Mouse (Mus musculus) C3H10T1/2 (cell line): Measurements from ENCODE around the gene Olfr1120. TPM values are rescaled to one million over a fixed set of nuclear protein-coding genes. Genes with fewer than 3 reads are reported as not detected.

ENCODE experiments used
- polyA plus RNA-seq, 2 experiments: library from polyadenylated mRNA; unstranded; fragments of >200 nt; fragmentation: generic; extraction: Trizol; gene quantifications; one replicate each; pipeline ENCODE4 v1.2.1; 2012; ENCODE audit warnings: missing spikeins in 2 of 2

The Olfr1120 gene
- not detected for polyA plus RNA-seq

GRCm38 (mm10) chr2:87354515-87354914 lies at the start of gene Olfr1120:
TSS of gene Olfr1120 (plus strand) at chr2:87354815.

DNA sequence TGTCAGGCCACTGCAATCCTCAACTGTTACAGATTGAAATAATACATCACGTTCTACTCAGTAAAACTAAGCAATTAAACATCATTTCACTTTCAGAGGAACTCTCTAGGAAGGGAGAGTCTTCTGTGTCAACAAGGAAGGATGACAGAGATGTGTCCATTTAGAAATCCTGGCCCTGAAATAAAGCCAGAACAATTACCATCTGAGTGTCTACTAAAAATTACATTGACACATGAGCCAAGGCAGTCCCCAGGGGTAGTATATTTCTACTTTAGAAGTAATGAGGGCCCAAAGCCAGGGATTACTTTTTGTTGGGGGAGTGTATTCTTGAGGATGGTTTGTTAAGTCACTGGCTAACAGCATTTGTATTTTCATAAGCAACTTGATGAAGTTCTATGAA lies 47.3 kb upstream of the Olfr1120 start, which contains the start of gene Olfr1118:
Gene Olfr1118, plus strand, starts transcription at position 301 of the 400 bp plus-strand sequence.

GRCm38 (mm10) chr2:87369595-87369994 lies 15.0 kb downstream of the Olfr1120 start, which contains the start of gene Olfr1121:
TSS of gene Olfr1121 (plus strand) at chr2:87369895.

GRCm38 (mm10) chr2:87385549-87385948 lies 30.9 kb downstream of the Olfr1120 start, which contains the start of gene Olfr1122:
TSS of gene Olfr1122 (plus strand) at chr2:87385849.

Other genes with a start within 250 kb of the Olfr1120 start
- not detected for gene Olfr259, start 240.2 kb upstream of the Olfr1120 start, polyA plus RNA-seq
- not detected for gene Olfr1110, start 214.5 kb upstream of the Olfr1120 start, polyA plus RNA-seq
- gene Olfr1111, start 202.2 kb upstream of the Olfr1120 start, polyA plus RNA-seq, result not detected
- gene Olfr1112, start 167.0 kb upstream of the Olfr1120 start, polyA plus RNA-seq, result not detected
- not detected for gene Olfr1113, start 145.8 kb upstream of the Olfr1120 start, polyA plus RNA-seq
- gene Olfr1115, start 106.8 kb upstream of the Olfr1120 start, polyA plus RNA-seq, result not detected
- gene Olfr1116, start 87.3 kb upstream of the Olfr1120 start, polyA plus RNA-seq, result not detected
- not detected for gene Olfr1118, start 47.2 kb upstream of the Olfr1120 start, polyA plus RNA-seq
- not detected for gene Olfr1121, start 15.1 kb downstream of the Olfr1120 start, polyA plus RNA-seq
- not detected for gene Olfr1122, start 31.0 kb downstream of the Olfr1120 start, polyA plus RNA-seq
- not detected for gene Olfr1123, start 61.8 kb downstream of the Olfr1120 start, polyA plus RNA-seq
- gene Olfr1124, start 75.5 kb downstream of the Olfr1120 start, polyA plus RNA-seq, result not detected
- gene Olfr1126, start 99.1 kb downstream of the Olfr1120 start, polyA plus RNA-seq, result not detected
- not detected for gene Pramel7, start 142.3 kb downstream of the Olfr1120 start, polyA plus RNA-seq
- not detected for gene Pramel6, start 151.8 kb downstream of the Olfr1120 start, polyA plus RNA-seq
- gene Olfr153, start 177.0 kb downstream of the Olfr1120 start, polyA plus RNA-seq, result not detected
- not detected for gene Olfr1128, start 190.7 kb downstream of the Olfr1120 start, polyA plus RNA-seq
- not detected for gene Olfr1129, start 219.1 kb downstream of the Olfr1120 start, polyA plus RNA-seq